Mouse (Mus musculus) lung, adult 2 months (tissue): ENCODE results near the gene Mark3.

Source experiments
- CTCF ChIP-seq: fragments of 200-500 bp; IDR thresholded peaks from 2 replicates; pipeline ENCODE4 v1.5.1; 2011; ENCODE audit warnings: mild to moderate bottlenecking, low read length, control low read depth; ENCODE audit not compliant: insufficient read depth
- POLR2A ChIP-seq: fragments of 200-500 bp; IDR thresholded peaks from 2 replicates; pipeline ENCODE4 v1.6.1; 2011; ENCODE audit warnings: low read depth, mild to moderate bottlenecking, control low read depth, low read length, borderline replicate concordance; ENCODE audit errors: extremely low read depth

DNA sequence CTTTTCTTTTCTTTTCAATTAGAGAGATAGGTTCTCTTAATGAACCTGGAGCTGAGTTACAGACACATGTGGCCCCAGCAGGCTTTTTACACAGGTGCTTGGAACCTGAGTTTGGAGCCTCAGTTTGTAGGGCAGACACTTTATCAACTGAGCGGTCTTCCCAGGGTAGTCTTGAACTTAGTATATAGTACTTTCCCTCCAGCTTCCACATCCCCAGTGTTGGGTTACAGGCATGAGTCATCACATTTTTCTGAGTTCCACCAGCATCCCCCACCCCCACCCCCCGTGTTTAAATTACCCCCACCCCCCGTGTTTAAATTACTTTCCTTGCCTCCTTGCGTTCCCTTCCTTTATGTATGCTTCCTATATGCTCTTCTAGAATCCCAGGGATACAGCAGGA, 19.0 kb upstream of the Mark3 start:
- TF ChIP-seq CTCF (no peak), POLR2A (no peak)
